Mouse (Mus musculus): ENCODE measurements around the gene Sae1.

- TF ChIP-seq POLR2A (IDR thresholded peaks at IDR 0.05; ENCODE audit: low read depth, low read length) (no peak), CTCF (conservative IDR thresholded peaks at IDR 0.05; ENCODE audit: insufficient read depth, insufficient read length, low read depth, low read length) (no peak)
Measured at GRCm38 (mm10) chr7:16374989-16375388, 12.6 kb downstream of the Sae1 start.
